Mouse (Mus musculus) testis, postnatal 10 days (tissue): ENCODE data around the gene Acot4.
"Not testable (repeated sequence)": the region's sequence is repeated elsewhere in the genome, so short reads cannot be mapped to it uniquely, and the experiment has no call there.

Experiments used
- DNase-seq: peaks from one replicate; pipeline ENCODE4 v3.0.0; 2021; ENCODE audit warnings: low spot score

Gene Acot4

DNA sequence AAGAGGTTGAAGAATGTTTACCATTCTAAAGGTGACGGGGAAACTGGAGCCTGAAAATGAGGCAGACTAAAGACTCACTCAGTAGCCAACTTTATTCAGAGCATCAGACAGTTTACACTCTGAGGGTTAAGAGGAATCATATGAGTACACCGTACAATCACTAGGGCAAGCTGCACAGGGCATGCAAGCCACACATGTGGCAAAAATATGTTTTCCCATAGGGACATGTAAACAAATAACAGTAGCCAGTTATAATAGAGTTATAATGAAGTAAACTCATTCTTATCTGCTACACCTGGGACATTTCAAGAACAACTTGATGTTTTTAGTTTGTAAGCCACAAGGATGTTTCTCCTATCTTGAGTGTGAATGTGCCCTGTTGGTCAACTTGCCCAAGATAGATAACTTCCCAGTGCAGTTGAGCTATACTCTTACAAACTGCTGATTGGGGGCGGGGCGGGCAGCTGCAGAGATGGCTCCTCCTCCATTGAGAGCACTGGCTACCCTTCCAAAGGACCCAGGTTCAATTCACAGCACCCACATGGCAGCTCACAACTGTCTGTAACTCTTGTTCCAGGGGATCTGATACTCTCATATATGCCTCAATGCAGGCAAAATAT, 39.3 kb downstream of the Acot4 start:
- DNase-seq, result no peak

DNA sequence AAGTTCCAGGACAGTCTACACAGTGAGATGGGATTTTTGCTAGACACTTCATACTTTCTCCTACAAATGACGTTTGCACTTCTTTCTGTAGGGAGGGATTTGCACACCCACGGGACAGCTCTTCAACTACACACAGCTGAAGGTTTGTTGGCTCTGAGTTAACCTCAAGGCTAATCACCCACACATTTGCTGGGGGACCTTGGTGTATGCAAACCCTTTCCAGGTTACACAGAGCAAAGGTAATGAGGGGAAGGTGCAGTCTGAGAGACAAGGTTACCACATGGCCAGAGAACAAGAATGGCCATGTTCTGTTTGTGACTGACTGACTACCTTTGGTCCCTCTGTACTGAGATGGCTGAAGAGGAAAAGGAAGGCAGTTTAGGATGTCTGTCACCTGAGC, 45.7 kb downstream of the Acot4 start:
- no peak for DNase-seq

DNA sequence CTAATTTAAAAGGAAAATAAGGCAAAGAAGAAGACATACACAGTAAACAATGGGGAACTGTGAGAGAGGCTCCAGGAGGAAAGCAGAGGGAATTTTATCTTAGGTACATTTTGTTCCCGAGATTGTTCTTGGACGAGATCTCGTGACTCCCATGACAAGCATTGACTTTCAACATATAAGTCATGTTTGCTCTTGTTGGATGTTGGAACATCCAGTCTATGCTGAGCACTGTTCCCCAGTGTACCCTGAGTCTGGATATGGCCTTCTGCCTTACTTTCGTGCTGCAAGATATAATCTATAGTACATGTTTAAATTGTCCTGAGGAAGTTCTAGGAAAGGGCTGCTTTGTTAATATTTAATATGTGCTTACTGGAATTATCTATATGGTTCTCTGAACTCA, 46.4 kb downstream of the Acot4 start:
- DNase-seq, result no peak

DNA sequence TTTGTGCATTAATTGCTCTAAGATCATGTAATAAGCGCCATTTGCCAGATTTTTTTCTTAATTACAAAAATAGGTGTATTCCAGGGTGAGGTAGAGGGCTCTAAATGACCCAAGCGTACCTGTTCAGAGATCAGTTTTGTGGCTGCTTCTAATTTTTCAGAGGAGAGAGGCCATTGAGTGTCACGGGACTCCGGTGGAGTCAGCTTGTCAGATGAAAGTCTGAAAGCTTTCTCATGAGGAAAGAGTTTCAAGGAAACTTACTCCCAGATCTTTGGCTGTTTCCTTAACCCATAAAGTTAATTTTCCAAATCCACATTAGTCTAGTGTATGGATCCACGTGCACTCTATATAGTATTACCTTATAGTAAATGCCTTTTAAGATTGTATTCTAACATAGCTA, 56.5 kb downstream of the Acot4 start:
- not testable (repeated sequence) for DNase-seq
